Mouse (Mus musculus): ENCODE data around the gene Aknad1.

GRCm38 (mm10) chr3:108754541-108754940 is 15.1 kb downstream of the Aknad1 start:
- TF ChIP-seq CTCF (IDR thresholded peaks at IDR 0.05; ENCODE audit: borderline replicate concordance, insufficient read depth, low read length) (no peak), POLR2A (IDR thresholded peaks at IDR 0.05; ENCODE audit: low read depth, low read length) (no peak)

Data from embryonic fibroblast, embryonic 13.5 days (primary cell).